Mouse (Mus musculus): ENCODE results near the gene Tmem163.

The Tmem163 gene

GRCm38 (mm10) chr1:127642976-127643769 is 36.2 kb downstream of the Tmem163 start:
- no peak for DNase-seq

DNA sequence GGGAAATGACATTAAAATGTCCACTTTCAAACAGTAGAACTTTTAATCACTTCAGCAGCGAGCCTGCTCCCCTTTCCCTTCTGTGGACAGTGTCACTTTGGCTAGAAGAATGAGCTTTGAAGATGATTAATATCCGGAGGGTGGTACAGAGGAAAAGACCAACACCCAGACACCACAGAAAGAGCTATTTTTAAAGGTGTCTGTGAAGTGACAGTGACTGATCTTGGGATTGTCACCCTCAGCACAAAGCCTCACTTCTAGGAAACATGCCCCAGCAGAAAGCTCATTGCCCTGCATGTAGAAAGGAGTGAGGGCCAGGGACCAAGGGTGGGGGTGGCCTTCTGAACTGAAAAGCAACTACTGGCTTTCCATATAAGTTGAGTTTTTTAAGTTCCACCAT is 41.4 kb downstream of the Tmem163 start:
- no peak for DNase-seq

GRCm38 (mm10) chr1:127627151-127627550 is 52.2 kb downstream of the Tmem163 start:
- no peak for DNase-seq

GRCm38 (mm10) chr1:127625577-127626362 is 53.6 kb downstream of the Tmem163 start:
- DNase-seq: peak; percentile 17 to 39

- no peak for DNase-seq
Observed at GRCm38 (mm10) chr1:127622349-127622748, 57.0 kb downstream of the Tmem163 start.

DNA sequence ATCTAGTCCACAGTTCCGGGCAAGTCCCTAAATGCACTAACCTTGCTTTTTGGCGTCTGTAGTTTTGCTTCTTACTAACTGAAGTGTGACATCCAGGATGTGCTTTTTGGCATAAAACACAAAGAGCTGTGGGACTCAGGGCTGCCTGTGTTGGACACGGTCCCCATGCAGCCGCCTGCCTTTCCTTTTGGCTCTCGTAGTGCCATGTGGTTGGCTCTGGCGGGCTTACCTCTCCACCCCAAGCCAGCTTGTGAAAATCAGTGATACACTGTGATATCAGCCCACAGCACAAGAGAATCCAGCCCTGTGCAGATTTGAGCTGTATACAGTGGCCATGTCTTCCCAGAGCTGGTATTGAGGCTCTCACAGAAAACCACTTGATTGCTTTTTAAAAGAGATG is 60.3 kb downstream of the Tmem163 start:
- DNase-seq: no peak

GRCm38 (mm10) chr1:127610378-127610777 is 69.0 kb downstream of the Tmem163 start:
- DNase-seq: no peak

GRCm38 (mm10) chr1:127609814-127610213 is 69.5 kb downstream of the Tmem163 start:
- no peak for DNase-seq

GRCm38 (mm10) chr1:127608326-127608725 is 71.0 kb downstream of the Tmem163 start:
- DNase-seq: no peak

- DNase-seq: no peak
Observed at GRCm38 (mm10) chr1:127603697-127604631, 75.4 kb downstream of the Tmem163 start.

- DNase-seq: no peak
Observed at GRCm38 (mm10) chr1:127596143-127596542, 83.2 kb downstream of the Tmem163 start.

DNA sequence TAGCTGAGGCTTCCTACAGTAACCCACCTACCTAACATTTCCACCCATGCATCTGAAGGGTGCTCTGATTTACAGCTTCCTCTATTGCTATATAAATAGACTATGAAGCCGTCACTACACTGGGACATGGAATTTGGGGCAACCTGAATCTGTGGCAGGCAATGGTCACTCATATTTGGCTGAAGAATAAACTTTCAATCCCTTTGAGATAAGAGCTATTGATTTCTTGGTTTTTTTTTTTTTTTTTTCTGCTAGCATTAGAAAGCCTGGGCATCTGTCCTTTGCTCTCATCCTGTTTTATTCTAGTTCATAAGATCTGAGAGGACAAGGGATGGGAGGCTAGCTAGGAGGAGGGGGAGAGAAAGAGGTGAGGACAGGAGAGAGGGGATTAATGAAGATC is 83.6 kb downstream of the Tmem163 start:
- DNase-seq: no peak

GRCm38 (mm10) chr1:127589542-127589941 is 89.8 kb downstream of the Tmem163 start:
- no peak for DNase-seq

GRCm38 (mm10) chr1:127587071-127587470 is 92.3 kb downstream of the Tmem163 start:
- DNase-seq: no peak

DNA sequence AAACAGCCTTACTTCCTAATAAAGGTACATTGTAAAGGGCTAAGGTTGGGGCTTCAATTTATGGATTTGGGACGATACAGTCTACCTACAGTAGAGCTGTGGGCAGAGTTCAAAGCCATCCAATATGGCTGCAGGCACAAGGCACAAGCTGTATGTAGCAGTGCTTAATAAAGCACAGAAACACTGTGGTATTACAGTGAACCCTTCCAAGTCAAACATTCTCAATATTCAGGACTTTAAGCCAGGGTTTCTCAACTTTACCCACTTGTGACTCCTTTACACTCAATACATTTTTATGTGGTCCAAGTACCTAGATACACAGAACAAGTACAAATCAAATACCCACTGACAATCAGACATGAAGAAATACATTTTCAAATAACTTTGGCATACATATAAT is 93.2 kb downstream of the Tmem163 start:
- no peak for DNase-seq

- DNase-seq: no peak
Observed at GRCm38 (mm10) chr1:127577981-127578380, 101.4 kb downstream of the Tmem163 start.

DNA sequence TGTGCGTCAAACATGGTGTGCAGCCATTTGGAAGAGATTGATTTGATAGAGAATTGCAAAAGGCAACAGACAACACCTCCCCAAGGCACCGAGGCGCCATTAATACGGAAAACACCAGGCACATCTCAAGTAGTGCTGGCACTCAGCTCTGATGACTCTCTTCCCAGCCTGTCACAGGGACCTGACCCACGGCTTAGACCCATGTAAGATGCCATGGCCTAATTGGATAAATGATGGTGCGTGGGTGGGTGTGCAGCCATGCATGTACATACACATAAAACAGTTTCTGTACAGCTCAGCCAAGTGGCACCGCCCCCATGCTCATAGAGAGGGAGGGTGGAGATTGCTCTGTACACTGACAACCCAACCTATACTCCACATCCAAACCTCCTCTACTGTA is 102.3 kb downstream of the Tmem163 start:
- no peak for DNase-seq

GRCm38 (mm10) chr1:127576563-127576962 is 102.8 kb downstream of the Tmem163 start:
- DNase-seq: no peak

GRCm38 (mm10) chr1:127576143-127576542 is 103.2 kb downstream of the Tmem163 start:
- no peak for DNase-seq

GRCm38 (mm10) chr1:127575692-127576091 is 103.7 kb downstream of the Tmem163 start:
- DNase-seq: no peak

GRCm38 (mm10) chr1:127573186-127573585 is 106.2 kb downstream of the Tmem163 start:
- DNase-seq: no peak

GRCm38 (mm10) chr1:127568641-127569040 is 110.7 kb downstream of the Tmem163 start:
- no peak for DNase-seq

DNA sequence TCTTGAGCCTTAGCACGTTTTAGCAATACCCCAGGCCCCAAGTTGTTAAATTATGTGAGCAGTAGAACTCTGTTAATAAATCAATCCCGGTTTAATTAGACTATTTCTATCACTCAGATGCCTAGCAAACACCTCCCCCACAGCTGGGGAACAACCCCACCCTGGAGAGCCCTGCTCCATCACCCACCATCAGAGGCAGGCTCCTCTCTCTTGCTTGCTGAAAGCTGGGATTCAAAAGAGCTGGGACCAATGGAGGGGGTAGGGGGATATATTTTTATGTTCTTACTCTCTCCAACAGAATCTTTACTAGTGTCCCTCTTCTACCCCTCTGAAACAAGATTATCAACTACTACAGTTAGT is 122.9 kb downstream of the Tmem163 start:
- no peak for DNase-seq
